Mouse (Mus musculus): ENCODE measurements around the gene Foxp1.

Gene Foxp1

DNA sequence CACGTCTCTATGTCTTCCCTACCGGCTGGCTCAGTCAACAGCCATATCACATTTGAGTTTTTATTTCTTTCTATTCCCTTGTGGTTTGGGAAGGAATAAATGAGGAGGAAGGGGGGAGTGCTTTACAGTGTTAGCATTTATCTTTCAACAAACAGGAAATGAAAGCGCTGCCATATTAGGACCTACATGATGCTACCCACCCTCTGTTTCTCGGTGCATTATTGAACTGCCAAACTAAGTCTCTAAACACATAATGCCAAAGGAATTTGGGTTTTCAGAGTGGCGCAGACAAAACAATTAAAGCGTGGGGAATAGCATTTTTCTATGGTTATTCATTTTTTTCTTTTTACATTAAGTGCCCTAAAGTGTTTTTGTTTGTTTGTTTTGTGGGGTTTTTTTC, 566.8 kb downstream of the Foxp1 start:
- no peak for DNase-seq (ENCODE audit: low read depth, low spot score)

DNA sequence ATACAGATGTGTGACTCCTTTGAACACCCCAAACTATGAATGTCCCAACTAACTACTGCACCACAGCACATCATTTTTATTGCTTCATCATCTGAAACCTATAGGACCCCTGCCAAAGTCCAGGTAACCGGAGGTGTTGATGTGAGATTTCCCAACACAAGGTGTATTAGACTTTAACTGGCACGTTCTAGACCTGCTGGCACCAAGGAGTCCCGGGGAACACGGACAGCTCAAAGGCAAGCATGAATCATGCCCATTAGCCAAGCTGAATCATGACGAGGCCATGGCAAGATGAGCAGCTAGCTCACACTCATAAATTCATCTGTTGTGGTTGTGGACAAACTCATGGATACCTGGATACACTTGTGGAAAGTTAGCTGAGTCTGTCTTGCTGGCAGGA, 568.1 kb downstream of the Foxp1 start:
- no peak for DNase-seq (ENCODE audit: low read depth, low spot score)

- no peak for DNase-seq (ENCODE audit: low read depth, low spot score)
These were observed 572.8 kb downstream of the Foxp1 start for GRCm38 (mm10) chr6:98949703-98950191.

- DNase-seq (ENCODE audit: low read depth, low spot score), result no peak
These were observed 573.2 kb downstream of the Foxp1 start for GRCm38 (mm10) chr6:98949286-98949685.

DNA sequence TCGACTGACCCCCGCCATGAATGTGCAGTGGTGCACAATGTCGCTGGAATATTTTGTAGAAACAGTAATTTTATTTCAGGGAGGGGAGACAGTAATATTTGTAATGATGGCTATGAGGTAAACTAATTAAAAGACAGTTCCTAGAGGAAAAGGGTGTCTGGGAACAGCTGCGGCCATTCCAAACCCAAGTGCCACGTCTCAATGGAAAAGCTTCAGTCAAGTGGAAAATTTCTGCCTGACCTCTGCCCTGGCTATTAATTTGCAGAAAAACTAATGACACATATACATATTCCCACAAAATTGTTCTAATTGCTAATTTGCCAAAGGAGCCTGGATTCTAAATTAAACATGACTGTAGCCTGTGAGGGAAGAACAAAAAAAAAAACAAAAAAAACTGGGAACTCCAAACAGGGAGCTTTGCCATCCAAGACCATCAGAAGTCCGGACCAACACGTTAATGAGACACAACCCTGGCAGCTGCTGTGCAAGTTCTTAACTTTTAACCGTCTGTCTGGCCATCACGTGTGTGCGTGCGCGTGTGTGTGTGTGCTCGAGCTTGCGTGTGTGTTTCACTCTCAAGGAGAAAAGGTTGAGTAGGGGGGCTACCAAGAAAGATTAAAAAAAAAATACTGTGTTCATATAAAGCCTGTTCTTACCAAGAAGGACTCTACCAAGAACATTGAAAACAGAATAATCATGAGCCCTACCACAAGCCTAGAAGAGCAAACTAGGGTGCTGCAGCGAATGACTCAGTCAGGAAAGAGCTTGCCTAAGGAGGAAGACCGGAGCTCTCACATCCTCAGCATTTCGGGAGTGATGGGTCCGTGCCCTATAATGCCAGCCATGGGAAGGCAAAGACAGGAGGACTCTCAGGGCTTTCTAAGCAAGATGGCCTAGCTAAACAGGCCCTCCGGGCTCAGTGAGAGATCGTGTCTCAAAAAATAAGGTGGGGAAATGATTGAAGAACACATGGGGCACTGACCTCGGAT, 574.1 kb downstream of the Foxp1 start:
- DNase-seq (ENCODE audit: low read depth, low spot score), result no peak

DNA sequence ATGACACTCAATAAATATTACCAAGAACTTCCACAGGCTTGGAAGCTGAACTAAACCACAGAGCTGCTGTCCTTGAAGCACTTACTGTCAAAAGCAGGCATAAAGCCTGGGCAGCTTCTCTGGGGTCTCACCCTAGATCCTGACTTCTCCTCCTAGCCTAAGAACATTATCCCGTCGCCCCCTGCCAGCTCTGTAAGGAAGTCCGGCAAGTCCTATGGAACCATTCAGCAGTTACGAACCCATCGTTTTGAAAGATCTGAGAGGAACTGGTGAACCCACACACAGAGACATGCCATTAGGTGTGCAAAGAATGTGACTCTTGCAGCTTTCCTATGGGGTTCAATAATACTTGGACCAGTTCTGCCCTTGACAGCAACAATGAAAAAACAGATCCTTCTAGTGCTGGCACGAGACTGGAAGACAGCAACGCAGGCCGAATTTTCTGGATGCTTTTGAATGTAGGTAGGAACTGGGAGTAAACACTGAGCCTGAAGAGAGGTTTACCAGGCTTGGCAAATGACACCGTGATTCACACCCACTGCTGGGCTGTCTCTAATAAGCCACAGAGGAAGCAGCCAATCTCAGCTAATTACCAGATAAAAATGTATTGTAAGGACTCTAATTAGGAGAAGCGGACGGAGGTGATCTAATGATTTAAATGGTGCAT, 574.9 kb downstream of the Foxp1 start:
- no peak for DNase-seq (ENCODE audit: low read depth, low spot score)

- DNase-seq (ENCODE audit: low read depth, low spot score), result no peak
These were observed 575.8 kb downstream of the Foxp1 start for GRCm38 (mm10) chr6:98946731-98947130.

DNA sequence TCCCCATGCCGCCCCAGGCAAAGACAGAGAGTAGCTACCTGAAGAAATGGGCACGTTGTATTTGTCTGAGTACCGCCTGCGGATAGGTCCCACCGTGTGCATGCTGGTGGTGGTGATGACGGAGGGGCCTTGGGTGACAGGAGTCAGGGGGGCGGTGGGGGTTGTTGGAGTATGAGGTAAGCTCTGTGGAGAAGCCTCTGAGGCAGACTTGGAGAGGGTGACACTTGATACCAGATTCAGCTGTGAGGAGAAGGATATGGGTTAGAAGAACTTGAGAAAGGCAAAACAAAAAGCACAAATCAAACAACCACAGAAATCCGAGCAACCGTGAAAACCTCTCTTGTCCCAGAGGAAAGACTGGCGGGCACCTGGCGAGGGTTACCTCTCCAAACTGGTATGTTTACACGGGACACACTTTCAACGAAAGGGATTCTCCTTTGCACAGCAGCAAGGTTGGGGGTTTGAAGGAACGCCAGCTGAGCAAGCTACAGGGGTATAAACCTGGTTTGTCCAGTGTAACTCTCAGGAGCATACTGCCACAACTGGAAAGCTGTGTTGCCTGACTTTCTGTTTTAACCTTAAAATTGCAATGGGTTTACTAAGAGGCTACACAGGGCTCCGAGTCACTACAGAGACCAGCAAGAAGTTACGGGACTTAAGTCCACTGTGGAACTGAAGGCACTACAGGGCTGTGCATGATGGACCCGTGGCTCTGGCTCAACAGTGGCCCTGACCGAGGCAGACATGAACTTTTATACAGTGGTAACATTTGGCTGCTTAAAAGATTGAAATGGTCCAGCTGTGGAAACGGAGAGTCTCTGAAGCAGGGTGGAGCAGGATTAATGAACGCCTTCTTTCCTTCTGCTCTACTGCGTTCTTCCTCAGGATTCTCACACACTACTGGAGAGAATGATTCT, 576.8 kb downstream of the Foxp1 start:
- DNase-seq (ENCODE audit: low read depth, low spot score), result no peak

GRCm38 (mm10) chr6:98938348-98938747, 584.2 kb downstream of the Foxp1 start:
- no peak for DNase-seq (ENCODE audit: low read depth, low spot score)

GRCm38 (mm10) chr6:98937513-98937912, 585.0 kb downstream of the Foxp1 start:
- DNase-seq (ENCODE audit: low read depth, low spot score), result no peak

DNA sequence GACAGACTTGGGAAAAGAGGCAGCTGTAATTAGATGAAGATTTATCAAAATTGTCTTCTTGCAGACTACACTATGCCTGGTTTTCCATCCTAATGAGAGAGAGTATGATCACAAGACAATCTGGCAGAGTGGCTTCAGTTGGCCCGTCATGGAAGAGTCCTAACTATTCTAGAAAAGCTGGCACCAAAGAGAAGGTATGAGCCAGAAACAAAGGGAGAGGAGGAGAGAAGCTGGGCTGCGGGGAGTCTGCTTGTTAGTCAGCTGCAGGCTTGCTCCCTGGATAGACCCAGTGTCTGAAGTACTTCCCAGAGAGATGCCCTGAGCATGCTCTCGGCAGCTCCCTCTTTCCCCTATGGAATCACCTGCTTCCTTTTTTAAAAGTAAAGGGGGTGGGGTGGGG, 586.1 kb downstream of the Foxp1 start:
- DNase-seq (ENCODE audit: low read depth, low spot score), result no peak

DNA sequence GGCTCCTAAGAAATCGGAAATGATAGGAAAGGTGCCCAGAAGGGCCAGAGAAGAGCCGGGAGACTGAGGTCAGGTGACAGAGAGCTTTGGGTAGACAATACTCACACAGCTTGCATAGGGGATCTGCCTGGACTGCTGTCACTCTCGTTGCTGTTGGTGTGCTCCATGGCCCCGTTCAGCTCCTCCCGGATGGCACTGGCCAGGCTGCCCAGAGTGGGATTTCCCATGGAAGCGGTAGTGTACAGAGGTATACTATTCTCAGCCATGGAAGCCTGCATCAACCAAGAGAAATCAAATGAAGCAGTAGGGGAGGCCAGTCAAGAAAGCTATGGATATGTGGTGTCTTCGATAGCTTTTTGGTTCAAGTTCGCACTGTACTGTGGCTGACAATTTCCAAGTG, 587.4 kb downstream of the Foxp1 start:
- DNase-seq (ENCODE audit: low read depth, low spot score), result no peak

DNA sequence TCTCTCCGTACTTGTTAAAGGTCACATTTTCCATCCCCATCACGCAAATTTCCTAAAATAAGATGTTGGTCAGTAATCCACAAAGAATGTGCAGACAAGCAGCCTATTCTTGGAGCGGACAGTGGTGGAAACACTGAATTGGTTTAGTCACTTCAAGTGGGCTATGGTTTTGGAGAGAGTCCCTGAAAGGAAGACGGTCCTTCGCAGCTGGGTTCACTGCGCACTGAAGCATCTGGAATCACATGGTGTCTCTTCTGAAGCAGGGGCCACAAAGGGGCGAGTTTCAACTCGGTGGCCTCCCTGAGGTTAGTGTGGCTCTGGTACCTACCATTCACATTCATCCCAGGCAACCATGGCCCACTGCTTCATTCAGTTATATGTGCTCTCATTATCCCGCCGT, 588.1 kb downstream of the Foxp1 start:
- no peak for DNase-seq (ENCODE audit: low read depth, low spot score)

- no peak for DNase-seq (ENCODE audit: low read depth, low spot score)
These were observed 589.3 kb downstream of the Foxp1 start for GRCm38 (mm10) chr6:98933135-98933724.

- DNase-seq (ENCODE audit: low read depth, low spot score), result no peak
These were observed 590.5 kb downstream of the Foxp1 start for GRCm38 (mm10) chr6:98931881-98932540.

DNA sequence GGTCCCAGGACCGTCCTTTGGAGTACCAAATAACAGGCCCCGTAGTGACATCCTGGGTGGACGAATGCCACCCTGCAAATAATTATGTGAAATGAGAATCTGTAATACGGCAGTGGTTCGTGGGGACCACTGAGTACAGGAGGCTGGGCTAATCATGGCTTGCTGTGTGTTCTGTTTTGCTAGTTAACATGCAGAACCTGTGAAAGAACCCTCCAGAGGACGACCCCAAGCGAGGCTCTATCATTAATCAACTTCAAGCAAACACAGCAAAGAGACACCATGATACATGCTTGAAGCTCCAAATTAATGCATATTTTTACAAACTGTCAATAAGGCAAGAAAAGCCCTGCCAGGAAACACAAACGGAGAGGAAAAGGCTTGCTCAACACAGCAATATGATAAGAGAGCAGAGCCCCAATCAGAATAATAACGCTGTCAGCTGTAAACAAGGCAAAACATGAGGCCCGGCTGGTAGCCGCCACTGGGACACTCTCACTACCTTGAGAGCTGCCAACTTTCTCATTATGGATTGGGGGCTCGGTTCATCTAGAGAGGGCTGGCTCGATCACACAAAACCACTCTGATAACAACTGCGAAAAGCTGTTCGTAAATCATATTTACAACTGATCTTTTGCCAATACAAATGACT, 591.7 kb downstream of the Foxp1 start:
- DNase-seq (ENCODE audit: low read depth, low spot score), result no peak

GRCm38 (mm10) chr6:98928365-98928764, 594.2 kb downstream of the Foxp1 start:
- no peak for DNase-seq (ENCODE audit: low read depth, low spot score)

GRCm38 (mm10) chr6:98901259-98901658, 621.3 kb downstream of the Foxp1 start:
- DNase-seq (ENCODE audit: low read depth, low spot score), result no peak

DNA sequence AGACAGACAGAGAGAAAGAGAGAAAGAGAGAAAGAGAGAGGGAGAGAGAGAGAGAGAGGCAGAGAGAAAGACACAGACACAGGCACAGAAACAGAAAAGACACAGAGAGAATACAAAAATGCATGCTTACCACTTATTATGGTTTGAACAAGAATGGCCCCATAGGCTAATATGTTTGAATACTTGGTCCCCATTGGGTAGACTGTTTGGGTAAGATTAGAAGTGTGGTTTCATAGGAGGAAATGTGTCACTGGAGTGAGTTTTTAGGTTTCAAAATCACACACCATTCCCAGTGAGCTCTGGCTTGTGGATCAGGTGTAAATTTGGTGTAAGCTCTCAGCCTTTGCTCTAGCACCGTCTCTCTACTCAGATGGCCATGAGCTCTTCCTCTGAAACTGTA, 644.3 kb downstream of the Foxp1 start:
- DNase-seq (ENCODE audit: low read depth, low spot score), result no peak

- DNase-seq (ENCODE audit: low read depth, low spot score), result no peak
These were observed 646.1 kb downstream of the Foxp1 start for GRCm38 (mm10) chr6:98876401-98876800.

All from CD4-positive, CD25-positive, alpha-beta regulatory T cell, adult 2 months (primary cell).